31 mouse cellular contexts compared by ENCODE assay signal in genomic region chr11:43921701-43922100, GRCm38 (mm10). TPM values are rescaled to one million over a fixed set of nuclear protein-coding genes. Genes with fewer than 3 reads are reported as not detected.
DNase-seq lines count a peak whose midpoint lies in the region; ATAC-seq and TF ChIP-seq lines count a peak whose summit lies in the region.
"Had no signal": no experiment of that assay in that cellular context is flagged by ENCODE, and none has a peak within 500 bp of the region (broad histone marks: within the 10 kb centered on the region; RNA-seq: fewer than 3 reads in every experiment).

No protein-coding gene starts in this region.

- ATAC-seq in kidney, postnatal 0 days (replicated peaks; ENCODE audit: low FRiP score, low read depth), result no peak
- no peak for ATAC-seq in monocyte, adult 5-6 weeks (replicated peaks; ENCODE audit: insufficient number of reproducible peaks, low FRiP score, low TSS enrichment, poor library complexity, severe bottlenecking)
- ATAC-seq: forebrain, embryonic 13.5 days; hindbrain, postnatal 0 days; intestine, embryonic 16.5 days had no signal

- no peak for TF ChIP-seq CTCF in kidney, postnatal 0 days (IDR thresholded peaks at IDR 0.05; ENCODE audit: low read depth)

- H3K9me3 ChIP-seq in kidney, postnatal 0 days (replicated peaks; ENCODE audit: low read length), result no peaks in the 10 kb centered on the region
- H3K9me3 ChIP-seq: embryonic facial prominence, embryonic 15.5 days; forebrain, embryonic 13.5 days; hindbrain, embryonic 12.5 days; megakaryocyte, embryonic 14.5 days; midbrain, embryonic 12.5 days; neural tube, embryonic 13.5 days; stomach, embryonic 15.5 days had no signal

- no peak overlapping the region for H3K4me2 ChIP-seq in kidney, postnatal 0 days (ENCODE audit: low read length)
- H3K4me2 ChIP-seq: embryonic facial prominence, embryonic 15.5 days; forebrain, embryonic 13.5 days; heart, embryonic 11.5 days; hindbrain, embryonic 12.5 days; midbrain, embryonic 12.5 days; neural tube, embryonic 13.5 days; stomach, embryonic 15.5 days had no signal

- no peaks in the 10 kb centered on the region for H3K27me3 ChIP-seq in kidney, postnatal 0 days (ENCODE audit: insufficient read depth, low read length)
- H3K27me3 ChIP-seq: CH12.LX; embryonic facial prominence, embryonic 15.5 days; forebrain, embryonic 13.5 days; hindbrain, embryonic 12.5 days; megakaryocyte, embryonic 14.5 days; midbrain, embryonic 12.5 days; neural tube, embryonic 13.5 days; stomach, embryonic 15.5 days had no signal

- WGBS in kidney, postnatal 0 days, result 50% methylated on average over 2 of the region's 2 CpGs

- no peaks in the 10 kb centered on the region for H3K4me1 ChIP-seq in kidney, postnatal 0 days (replicated peaks; ENCODE audit: insufficient read depth, low read length)
- H3K4me1 ChIP-seq: embryonic facial prominence, embryonic 15.5 days; hindbrain, embryonic 12.5 days; megakaryocyte, embryonic 14.5 days; stomach, embryonic 15.5 days had no signal

- peak; percentile 67 for DNase-seq in kidney, postnatal 0 days (ENCODE audit: low spot score)
- DNase-seq in kidney, adult 11 months, result no peak
- DNase-seq in lung, postnatal 36 days, result peak; percentile 4
- DNase-seq in lung, postnatal 4 days, result no peak
- peak; percentile 23 for DNase-seq in adipocyte (ENCODE audit: low spot score)
- DNase-seq in right cerebral cortex, adult 2 months (ENCODE audit: low spot score in 2 of 2), result no peak
- DNase-seq: adrenal gland, postnatal 25 days; cerebellum, adult 18-20 months; cerebellum, postnatal 10 days; gastrocnemius, postnatal 14 days; heart, postnatal 36 days; layer of hippocampus, adult 9-11 months; liver; lung, adult 2 months; lung, postnatal 14 days; thymus, postnatal 14 days had no signal

- H3K4me3 ChIP-seq in kidney, postnatal 0 days (replicated peaks; ENCODE audit: low read depth, low read length), result no peak overlapping the region
- H3K4me3 ChIP-seq: embryonic facial prominence, embryonic 15.5 days; forebrain, embryonic 13.5 days; hindbrain, embryonic 12.5 days; megakaryocyte, embryonic 14.5 days; midbrain, embryonic 12.5 days; neural tube, embryonic 13.5 days; stomach, embryonic 15.5 days had no signal

- H3K36me3 ChIP-seq in kidney, postnatal 0 days (ENCODE audit: insufficient read depth, low read length), result no peaks in the 10 kb centered on the region
- H3K36me3 ChIP-seq: embryonic facial prominence, embryonic 15.5 days; hindbrain, embryonic 12.5 days; midbrain, embryonic 12.5 days; neural tube, embryonic 13.5 days; stomach, embryonic 15.5 days had no signal

- H3K9ac ChIP-seq in kidney, postnatal 0 days (ENCODE audit: low read depth, low read length), result no peak overlapping the region
- H3K9ac ChIP-seq: embryonic facial prominence, embryonic 15.5 days; forebrain, embryonic 13.5 days; hindbrain, embryonic 12.5 days; liver, embryonic 14.5 days; midbrain, embryonic 12.5 days; neural tube, embryonic 13.5 days; stomach, embryonic 15.5 days had no signal

- H3K27ac ChIP-seq in kidney, postnatal 0 days, result no peak overlapping the region
- H3K27ac ChIP-seq: embryonic facial prominence, embryonic 15.5 days; forebrain, embryonic 13.5 days; hindbrain, embryonic 12.5 days; hindbrain, postnatal 0 days; liver, embryonic 14.5 days; midbrain, embryonic 12.5 days; neural tube, embryonic 13.5 days; stomach, embryonic 15.5 days had no signal

RNA-seq across cellular contexts. Expression of gene Adra1b, which starts 20.7 kb away (rescaled TPM):
- polyA plus RNA-seq in kidney, postnatal 0 days (2015; fragmentation: Nextera tagmentation; extraction: Ambion mirVana), result 1.6 and 1.9 TPM in 2 replicates
- not detected in 3 replicates for total RNA-seq in monocyte, adult 5-6 weeks (2017)
- total RNA-seq: CH12.LX; common myeloid progenitor, adult 5-6 weeks; granulocyte monocyte progenitor cell, adult 5-6 weeks had no signal

Comparison
In these comparisons a context has a peak if more than half of its experiments do, and no peak if none do; other contexts are left out.
1. DNase-seq: peak in kidney, postnatal 0 days (single experiment), lung, postnatal 36 days (single experiment) and adipocyte (single experiment); none in kidney, adult 11 months (single experiment), lung, postnatal 4 days (0 of 2) and right cerebral cortex, adult 2 months (0 of 2).